In the genomic region with DNA sequence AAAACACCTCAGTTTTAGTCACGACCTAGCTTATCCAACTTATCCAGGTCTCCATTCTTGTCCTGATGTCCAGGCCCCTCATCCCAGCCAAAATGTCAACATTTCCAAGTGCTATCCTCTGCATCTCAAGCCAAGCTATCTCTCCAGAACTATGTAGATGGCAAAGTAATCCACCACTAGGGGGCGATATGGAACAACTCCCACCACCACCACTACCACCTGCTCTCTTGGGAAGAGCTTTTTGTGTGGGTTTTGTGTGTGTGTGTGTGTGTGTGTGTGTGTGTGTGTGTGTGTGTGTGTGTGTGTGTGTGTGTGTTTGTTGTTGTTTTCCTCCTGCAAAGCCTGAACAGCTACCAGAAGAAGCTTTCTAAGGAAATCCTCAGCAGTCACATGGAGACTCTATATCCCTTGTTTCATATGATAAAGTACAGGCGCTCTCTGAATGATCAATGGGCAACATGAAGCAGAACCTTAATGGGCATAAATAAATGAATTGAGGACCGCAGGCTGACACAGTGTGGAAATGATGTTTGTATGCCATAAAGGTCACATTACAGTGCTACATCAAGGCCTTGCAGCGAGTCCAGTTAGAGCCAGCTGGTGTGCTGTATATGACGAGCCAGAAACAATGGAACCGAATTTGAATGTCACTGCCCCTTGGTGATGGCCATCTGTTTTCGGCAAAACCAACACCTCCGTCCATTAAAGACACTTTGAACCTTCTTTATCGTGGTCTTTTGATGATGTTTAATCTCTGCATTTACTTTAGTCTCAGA, we compare ENCODE assay signal across 9 mouse cellular contexts.
A peak's percentile ranks its signal among the peaks of the same experiment; 100 is the strongest.
DNase-seq lines count a peak whose midpoint lies in the region; ATAC-seq and TF ChIP-seq lines count a peak whose summit lies in the region.
"Had no signal": no experiment of that assay in that cellular context is flagged by ENCODE, and none has a peak within 500 bp of the region (broad histone marks: within the 10 kb centered on the region; RNA-seq: fewer than 3 reads in every experiment).

No protein-coding gene starts in this region.

- H3K4me1 ChIP-seq in forebrain, embryonic 10.5 days: peaks cover 12% of the 10 kb centered on the region
- peaks cover 6% of the 10 kb centered on the region for H3K4me1 ChIP-seq in forebrain, embryonic 16.5 days (replicated peaks; ENCODE audit: control insufficient read depth, insufficient read depth, low read length)
- 0 out of 2 replicates have a peak, but pooled peaks cover under 1% of the 10 kb centered on the region for H3K4me1 ChIP-seq in embryonic facial prominence, embryonic 14.5 days (ENCODE audit: control insufficient read depth, insufficient read depth, low read length)
- H3K4me1 ChIP-seq in kidney, postnatal 0 days (replicated peaks; ENCODE audit: insufficient read depth, low read length): 0 out of 2 replicates have a peak, but pooled peaks cover 5% of the 10 kb centered on the region

- peak; percentile 44 for DNase-seq in forebrain, embryonic 10.5 days (ENCODE audit: extremely low spot score, low spot score)
- DNase-seq in 3T3-L1 (ENCODE audit: low read depth, low spot score): peak; percentile 66
- peak; percentile 18 for DNase-seq in adrenal gland, adult 8-10 months
- peak; percentile 38 for DNase-seq in embryonic facial prominence, embryonic 14.5 days (ENCODE audit: low spot score)
- DNase-seq in kidney, postnatal 0 days (ENCODE audit: low spot score): peak; percentile 70
- peak; percentile 39 for DNase-seq in testis, postnatal 14 days (ENCODE audit: low spot score)

- H3K9ac ChIP-seq in forebrain, embryonic 16.5 days (replicated peaks; ENCODE audit: low read depth, low read length): no peak overlapping the region
- no peak overlapping the region for H3K9ac ChIP-seq in embryonic facial prominence, embryonic 14.5 days (ENCODE audit: low read depth, low read length)
- H3K9ac ChIP-seq in kidney, postnatal 0 days (ENCODE audit: low read depth, low read length): no peak overlapping the region
- H3K9ac ChIP-seq: heart, embryonic 15.5 days had no signal

- 76% methylated on average over 10 of the region's 10 CpGs for WGBS in forebrain, embryonic 10.5 days
- 75% methylated on average over 10 of the region's 10 CpGs for WGBS in forebrain, embryonic 16.5 days
- WGBS in embryonic facial prominence, embryonic 14.5 days: 75% methylated on average over 10 of the region's 10 CpGs
- WGBS in kidney, postnatal 0 days: 68% methylated on average over 10 of the region's 10 CpGs

- H3K27ac ChIP-seq in forebrain, embryonic 10.5 days: no peak overlapping the region
- H3K27ac ChIP-seq in forebrain, embryonic 16.5 days (ENCODE audit: low read length): no peak overlapping the region
- no peak overlapping the region for H3K27ac ChIP-seq in embryonic facial prominence, embryonic 14.5 days (replicated peaks; ENCODE audit: low read depth, low read length)
- H3K27ac ChIP-seq in kidney, postnatal 0 days: no peak overlapping the region
- H3K27ac ChIP-seq: heart, embryonic 15.5 days had no signal

- TF ChIP-seq CTCF in kidney, postnatal 0 days (IDR thresholded peaks at IDR 0.05; ENCODE audit: low read depth): peak; percentile 81

- no peaks in the 10 kb centered on the region for H3K9me3 ChIP-seq in forebrain, embryonic 10.5 days
- H3K9me3 ChIP-seq in forebrain, embryonic 16.5 days (ENCODE audit: control insufficient read depth, low read length): no peaks in the 10 kb centered on the region
- no peaks in the 10 kb centered on the region for H3K9me3 ChIP-seq in embryonic facial prominence, embryonic 14.5 days (ENCODE audit: control insufficient read depth, low read length)
- no peaks in the 10 kb centered on the region for H3K9me3 ChIP-seq in kidney, postnatal 0 days (replicated peaks; ENCODE audit: low read length)
- H3K9me3 ChIP-seq: heart, embryonic 15.5 days had no signal

- H3K36me3 ChIP-seq in forebrain, embryonic 10.5 days (replicated peaks): no peaks in the 10 kb centered on the region
- no peaks in the 10 kb centered on the region for H3K36me3 ChIP-seq in forebrain, embryonic 16.5 days (ENCODE audit: control insufficient read depth, insufficient read depth)
- no peaks in the 10 kb centered on the region for H3K36me3 ChIP-seq in embryonic facial prominence, embryonic 14.5 days (ENCODE audit: control insufficient read depth, insufficient read depth, low read length)
- H3K36me3 ChIP-seq in kidney, postnatal 0 days (ENCODE audit: insufficient read depth, low read length): no peaks in the 10 kb centered on the region
- H3K36me3 ChIP-seq: heart, embryonic 15.5 days had no signal

- ATAC-seq in forebrain, embryonic 16.5 days: no peak
- no peak for ATAC-seq in embryonic facial prominence, embryonic 14.5 days (ENCODE audit: low read depth)
- ATAC-seq in kidney, postnatal 0 days (replicated peaks; ENCODE audit: low FRiP score, low read depth): no peak; the same call in 1 of the 2 replicates
- ATAC-seq in megakaryocyte, adult 5-6 weeks (ENCODE audit: poor library complexity, severe bottlenecking): peak; percentile 78

- no peaks in the 10 kb centered on the region for H3K27me3 ChIP-seq in forebrain, embryonic 10.5 days (ENCODE audit: poor library complexity, severe bottlenecking)
- H3K27me3 ChIP-seq in forebrain, embryonic 16.5 days (replicated peaks; ENCODE audit: control insufficient read depth, insufficient read depth, low read length): no peaks in the 10 kb centered on the region
- no peaks in the 10 kb centered on the region for H3K27me3 ChIP-seq in embryonic facial prominence, embryonic 14.5 days (replicated peaks; ENCODE audit: control insufficient read depth, insufficient read depth, low read length)
- no peaks in the 10 kb centered on the region for H3K27me3 ChIP-seq in kidney, postnatal 0 days (ENCODE audit: insufficient read depth, low read length)

- no peak overlapping the region for H3K4me2 ChIP-seq in forebrain, embryonic 16.5 days (ENCODE audit: low read length)
- H3K4me2 ChIP-seq in embryonic facial prominence, embryonic 14.5 days (ENCODE audit: low read depth, low read length): no peak overlapping the region
- no peak overlapping the region for H3K4me2 ChIP-seq in kidney, postnatal 0 days (ENCODE audit: low read length)
- H3K4me2 ChIP-seq: heart, embryonic 15.5 days had no signal

- H3K4me3 ChIP-seq in forebrain, embryonic 10.5 days: no peak overlapping the region
- no peak overlapping the region for H3K4me3 ChIP-seq in forebrain, embryonic 16.5 days (replicated peaks; ENCODE audit: low read length)
- H3K4me3 ChIP-seq in embryonic facial prominence, embryonic 14.5 days (ENCODE audit: low read depth, low read length): no peak overlapping the region
- H3K4me3 ChIP-seq in kidney, postnatal 0 days (replicated peaks; ENCODE audit: low read depth, low read length): no peak overlapping the region
- H3K4me3 ChIP-seq: heart, embryonic 15.5 days had no signal

Comparison
In these comparisons a context has a peak if more than half of its experiments do, and no peak if none do; other contexts are left out.
1. DNase-seq: peak in every context shown above with its lines; median percentile 70 in kidney, postnatal 0 days; 66 in 3T3-L1; 44 in forebrain, embryonic 10.5 days; 39 in testis, postnatal 14 days; 38 in embryonic facial prominence, embryonic 14.5 days; 18 in adrenal gland, adult 8-10 months.